12 mouse cellular contexts compared by ENCODE assay signal in the genomic region with DNA sequence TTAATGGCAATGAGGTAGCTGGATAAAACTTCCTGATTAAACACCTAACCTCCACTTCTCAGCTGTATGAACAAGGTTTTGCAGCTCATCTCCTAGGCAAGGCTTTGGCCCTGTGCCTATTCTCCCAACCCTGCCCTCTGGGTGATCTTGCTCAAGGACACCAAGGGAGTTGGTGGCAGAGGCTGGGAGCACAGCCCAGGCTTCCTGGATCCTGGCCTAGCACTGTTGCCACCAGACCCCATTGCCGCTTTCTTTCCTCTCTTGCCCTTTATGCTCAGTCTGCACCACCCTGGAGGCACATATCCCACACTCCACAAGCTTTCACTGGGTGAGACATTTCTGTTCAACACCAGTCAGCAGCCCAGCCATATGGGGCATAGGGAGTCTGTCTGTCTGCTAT. TPM values are rescaled to one million over a fixed set of nuclear protein-coding genes. Genes with fewer than 3 reads are reported as not detected.
DNase-seq lines count a peak whose midpoint lies in the region; ATAC-seq and TF ChIP-seq lines count a peak whose summit lies in the region.
"Had no signal": no experiment of that assay in that cellular context is flagged by ENCODE, and none has a peak within 500 bp of the region (broad histone marks: within the 10 kb centered on the region; RNA-seq: fewer than 3 reads in every experiment).

No protein-coding gene starts in this region.

- intact Hi-C loops in gastrocnemius, adult 2 months (cut with DNase I), result no loop called here

- no peak overlapping the region for H3K4me3 ChIP-seq in gastrocnemius, adult 2 months
- no peak overlapping the region for H3K4me3 ChIP-seq in intestine, embryonic 15.5 days (replicated peaks)

- no peak overlapping the region for H3K9ac ChIP-seq in intestine, embryonic 15.5 days

- H3K4me1 ChIP-seq in intestine, embryonic 15.5 days (replicated peaks), result no peaks in the 10 kb centered on the region

- H3K36me3 ChIP-seq in intestine, embryonic 15.5 days, result no peaks in the 10 kb centered on the region

- no peaks in the 10 kb centered on the region for H3K9me3 ChIP-seq in intestine, embryonic 15.5 days

- no peak overlapping the region for H3K4me2 ChIP-seq in intestine, embryonic 15.5 days (replicated peaks)

- DNase-seq in gastrocnemius, adult 2 months, result peak; percentile 55
- no peak for DNase-seq in gastrocnemius, adult 18-20 months (ENCODE audit: low spot score)
- peak; percentile 22 for DNase-seq in kidney, adult 9 months
- DNase-seq in kidney, postnatal 10 days, result no peak
- DNase-seq in adrenal gland, adult 2 months, result peak; percentile 81
- peak; percentile 22 for DNase-seq in cerebellum, adult 9-11 months
- no peak for DNase-seq in spleen, postnatal 14 days (ENCODE audit: low spot score in 2 of 2)
- DNase-seq: layer of hippocampus, postnatal 36 days; lung, postnatal 14 days; thymus, adult 2 months had no signal

- WGBS in intestine, embryonic 15.5 days, result 89% methylated on average over 1 of the region's 1 CpGs

- peak overlapping the region; percentile 71 for H3K27ac ChIP-seq in gastrocnemius, adult 2 months
- no peak overlapping the region for H3K27ac ChIP-seq in intestine, embryonic 15.5 days

- no peak for TF ChIP-seq CTCF in gastrocnemius, adult 2 months (IDR thresholded peaks at IDR 0.05)

- H3K27me3 ChIP-seq in intestine, embryonic 15.5 days (replicated peaks), result peaks cover 13% of the 10 kb centered on the region; the same call in 1 of the 2 replicates

- no peak for ATAC-seq in intestine, embryonic 15.5 days
- ATAC-seq: intestine, postnatal 0 days had no signal

RNA-seq across cellular contexts. Expression of a gene that starts 35.7 kb away (rescaled TPM):
- 100 to 1,000 TPM; 243 to 420 TPM for total RNA-seq in gastrocnemius, adult 2 months (2021)
- total RNA-seq in gastrocnemius, adult 18-20 months (2021), result 100 to 1,000 TPM; 239 to 501 TPM
- 100 to 1,000 TPM in 1 of 2 experiments, 10 to 100 TPM in 1; 77.4 to 136 TPM for total RNA-seq in adrenal gland, adult 2 months (2021)
- 53.1 and 71.8 TPM in 2 replicates for polyA plus RNA-seq in adrenal gland, adult 2 months (2012; rRNA removed)
- 61.8 and 65.6 TPM in 2 replicates for polyA plus RNA-seq in intestine, embryonic 15.5 days (2015; fragmentation: Nextera tagmentation; extraction: Ambion mirVana)

Comparison
In these comparisons a context has a peak if more than half of its experiments do, and no peak if none do; other contexts are left out.
1. DNase-seq: peak in gastrocnemius, adult 2 months (single experiment), kidney, adult 9 months (single experiment), adrenal gland, adult 2 months (single experiment) and cerebellum, adult 9-11 months (single experiment); none in gastrocnemius, adult 18-20 months (single experiment), kidney, postnatal 10 days (single experiment) and spleen, postnatal 14 days (0 of 2).